Mouse (Mus musculus): ENCODE results near the gene Fgf3. TPM values are rescaled to one million over a fixed set of nuclear protein-coding genes. Genes with fewer than 3 reads are reported as not detected.

Fgf3 gene
- polyA plus RNA-seq (2012; rRNA removed) = 0.27 TPM in 1 of 2 replicates, not detected in the other

DNA sequence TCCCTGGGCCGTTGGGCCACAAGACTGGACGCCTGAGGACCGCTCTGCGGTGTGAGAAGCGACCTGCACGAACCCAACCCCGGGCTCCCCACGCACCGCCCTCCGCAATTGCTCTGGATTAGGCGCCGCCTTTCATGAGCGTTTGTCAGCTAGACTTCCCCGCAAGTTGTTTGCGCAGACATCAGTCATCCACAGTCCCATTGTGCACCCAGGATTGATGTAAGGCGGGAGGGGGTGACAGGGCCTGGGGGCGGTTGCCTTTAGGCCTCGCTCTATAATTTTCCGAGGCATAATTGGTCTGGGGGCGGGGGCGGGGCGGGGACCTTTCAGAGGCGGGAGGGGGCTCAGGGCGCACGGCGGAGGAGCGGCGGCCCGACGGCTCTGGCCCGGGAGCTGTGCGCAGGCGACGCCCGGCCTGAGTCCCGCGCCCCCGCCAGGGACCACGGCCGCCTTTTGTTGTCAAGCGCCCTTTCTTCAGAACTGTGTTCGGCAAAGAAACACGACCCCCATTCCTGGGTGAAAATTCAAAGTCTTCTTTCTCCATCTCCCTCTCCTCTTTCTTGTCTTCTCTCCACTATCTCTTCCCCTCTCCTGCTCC is at the start of gene Fgf3:
Gene Fgf3, plus strand, starts transcription at position 193 of the 598 bp plus-strand sequence.
- WGBS = 13% methylated on average over 43 of the region's 43 CpGs
- no peaks in the 10 kb centered on the region for H3K36me3 ChIP-seq (ENCODE audit: control insufficient read depth, insufficient read depth, low read length)
- H3K27me3 ChIP-seq (ENCODE audit: control insufficient read depth, insufficient read depth, low read length) = peaks cover 8% of the 10 kb centered on the region
- no peak within 1 kb of the TSS for H3K4me3 ChIP-seq (ENCODE audit: extremely low read depth, insufficient read depth, insufficient read length)
- DNase-seq (ENCODE audit: low read depth in 1 of 2, low spot score in 2 of 2) = no peak
- TF ChIP-seq POLR2A (IDR thresholded peaks at IDR 0.05; ENCODE audit: low read depth, low read length) = no peak
- TF ChIP-seq CTCF (IDR thresholded peaks at IDR 0.05; ENCODE audit: extremely low read depth, insufficient read depth, insufficient read length, insufficient replicate concordance) = no peak
- H3K4me1 ChIP-seq (ENCODE audit: control insufficient read depth, insufficient read depth, insufficient read length) = no peaks in the 10 kb centered on the region
- no peak within 1 kb of the TSS for H3K27ac ChIP-seq (ENCODE audit: insufficient read depth, low read length)

DNA sequence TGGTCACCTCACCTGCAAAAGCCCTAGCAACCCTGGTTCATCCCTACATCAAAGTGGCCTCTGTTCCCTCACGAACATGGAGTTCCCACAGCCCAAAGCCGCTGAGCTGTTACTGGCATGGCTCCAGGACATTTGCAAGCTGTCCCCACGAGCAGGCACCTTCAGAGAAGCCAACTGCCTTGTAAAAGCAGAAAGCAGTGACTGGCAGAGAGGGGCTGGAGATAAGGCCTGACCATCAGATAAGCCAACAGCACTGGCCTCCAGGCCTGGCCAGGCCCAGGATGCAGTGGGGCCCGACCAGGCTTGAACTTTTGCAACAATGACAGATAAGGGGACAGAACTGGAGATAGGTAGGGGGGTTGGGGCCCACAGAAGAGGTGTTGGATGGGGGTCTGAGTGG is 49.3 kb upstream of the Fgf3 start:
- Histone ChIP-seq H3K4me1 (ENCODE audit: control insufficient read depth, insufficient read depth, insufficient read length) (no peaks in the 10 kb centered on the region), H3K36me3 (ENCODE audit: control insufficient read depth, insufficient read depth, low read length) (no peaks in the 10 kb centered on the region), H3K4me3 (ENCODE audit: extremely low read depth, insufficient read depth, insufficient read length) (no peak overlapping the region), H3K27me3 (ENCODE audit: control insufficient read depth, insufficient read depth, low read length) (no peaks in the 10 kb centered on the region), H3K27ac (ENCODE audit: insufficient read depth, low read length) (no peak overlapping the region)
- DNase-seq (ENCODE audit: low read depth in 1 of 2, low spot score in 2 of 2) = no peak
- WGBS = 35% methylated on average over 4 of the region's 4 CpGs
- TF ChIP-seq POLR2A (IDR thresholded peaks at IDR 0.05; ENCODE audit: low read depth, low read length) (no peak), CTCF (IDR thresholded peaks at IDR 0.05; ENCODE audit: extremely low read depth, insufficient read depth, insufficient read length, insufficient replicate concordance) (no peak)

DNA sequence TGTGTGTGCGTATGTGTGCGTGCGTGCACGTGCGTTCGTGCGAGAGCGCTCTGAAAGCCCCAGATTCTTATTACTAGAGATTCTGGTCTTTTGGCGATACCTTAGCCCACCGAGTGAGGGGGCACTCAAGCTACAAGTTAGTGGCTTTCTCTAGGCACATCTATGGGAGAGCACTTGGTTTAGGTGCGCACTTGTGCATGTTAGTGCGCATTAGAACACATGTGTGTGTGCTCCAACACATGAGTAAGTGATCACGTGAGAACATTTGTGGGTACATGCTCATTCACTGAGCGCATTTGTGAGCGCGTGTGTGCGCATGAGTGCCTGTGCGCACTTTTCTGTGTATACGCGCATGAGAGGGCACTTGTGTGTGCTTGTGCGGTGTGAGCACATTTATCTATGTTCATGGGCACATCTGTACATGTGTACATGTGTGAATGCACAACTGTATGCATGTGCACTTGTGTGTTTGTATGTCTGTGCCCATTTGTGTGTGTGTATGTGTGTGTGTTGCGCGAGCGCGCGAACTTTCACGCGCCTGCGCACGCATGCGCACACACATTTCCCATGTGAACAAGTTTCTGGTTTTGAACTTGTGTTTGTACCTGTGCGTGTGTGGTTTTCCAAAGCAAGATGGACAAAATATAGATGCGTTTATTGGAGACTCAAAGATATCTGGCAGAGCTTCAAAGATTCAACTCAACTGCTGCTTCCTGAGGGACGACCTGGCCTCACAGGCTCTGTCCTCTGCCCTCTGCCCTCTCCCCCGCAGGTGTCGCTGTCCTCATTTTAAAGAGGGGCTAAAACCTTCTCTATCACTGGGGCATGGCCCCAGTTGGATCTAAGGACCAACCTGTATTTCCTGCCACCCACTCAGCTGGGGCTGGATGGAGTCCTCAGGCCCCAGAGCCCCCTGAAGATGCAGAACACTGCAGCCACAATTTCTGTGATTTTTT is 48.0 kb upstream of the Fgf3 start:
- no peaks in the 10 kb centered on the region for H3K4me1 ChIP-seq (ENCODE audit: control insufficient read depth, insufficient read depth, insufficient read length)
- WGBS = 66% methylated on average over 36 of the region's 36 CpGs
- TF ChIP-seq POLR2A (IDR thresholded peaks at IDR 0.05; ENCODE audit: low read depth, low read length) = no peak
- H3K36me3 ChIP-seq (ENCODE audit: control insufficient read depth, insufficient read depth, low read length) = no peaks in the 10 kb centered on the region
- H3K27ac ChIP-seq (ENCODE audit: insufficient read depth, low read length) = no peak overlapping the region
- H3K4me3 ChIP-seq (ENCODE audit: extremely low read depth, insufficient read depth, insufficient read length) = no peak overlapping the region
- no peaks in the 10 kb centered on the region for H3K27me3 ChIP-seq (ENCODE audit: control insufficient read depth, insufficient read depth, low read length)
- DNase-seq (ENCODE audit: low read depth in 1 of 2, low spot score in 2 of 2) = no peak

DNA sequence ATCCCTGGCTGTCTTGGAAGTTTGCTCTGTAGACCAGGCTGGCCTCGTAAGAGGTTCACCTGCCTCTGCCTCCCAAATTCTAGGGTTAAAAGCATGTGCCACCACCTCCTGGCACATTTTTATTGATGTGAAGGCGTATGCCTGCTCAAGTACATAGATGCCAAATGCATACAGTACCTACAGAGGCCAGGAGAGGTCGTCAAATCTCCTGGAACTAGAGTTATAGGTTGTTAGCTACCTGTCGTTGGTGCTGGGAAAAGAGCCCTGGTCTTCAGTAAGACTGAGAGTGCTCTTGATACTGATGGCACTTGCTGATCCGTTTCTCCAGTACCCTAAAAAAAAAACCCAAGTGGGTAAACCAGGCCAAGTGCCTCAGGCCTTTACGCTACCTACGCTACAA is 46.5 kb upstream of the Fgf3 start:
- 89% methylated on average over 7 of the region's 7 CpGs for WGBS
- H3K36me3 ChIP-seq (ENCODE audit: control insufficient read depth, insufficient read depth, low read length) = no peaks in the 10 kb centered on the region
- TF ChIP-seq CTCF (IDR thresholded peaks at IDR 0.05; ENCODE audit: extremely low read depth, insufficient read depth, insufficient read length, insufficient replicate concordance) (no peak), POLR2A (IDR thresholded peaks at IDR 0.05; ENCODE audit: low read depth, low read length) (no peak)
- no peak overlapping the region for H3K27ac ChIP-seq (ENCODE audit: insufficient read depth, low read length)
- H3K27me3 ChIP-seq (ENCODE audit: control insufficient read depth, insufficient read depth, low read length) = no peaks in the 10 kb centered on the region
- no peaks in the 10 kb centered on the region for H3K4me1 ChIP-seq (ENCODE audit: control insufficient read depth, insufficient read depth, insufficient read length)
- H3K4me3 ChIP-seq (ENCODE audit: extremely low read depth, insufficient read depth, insufficient read length) = no peak overlapping the region
- DNase-seq (ENCODE audit: low read depth in 1 of 2, low spot score in 2 of 2) = no peak

DNA sequence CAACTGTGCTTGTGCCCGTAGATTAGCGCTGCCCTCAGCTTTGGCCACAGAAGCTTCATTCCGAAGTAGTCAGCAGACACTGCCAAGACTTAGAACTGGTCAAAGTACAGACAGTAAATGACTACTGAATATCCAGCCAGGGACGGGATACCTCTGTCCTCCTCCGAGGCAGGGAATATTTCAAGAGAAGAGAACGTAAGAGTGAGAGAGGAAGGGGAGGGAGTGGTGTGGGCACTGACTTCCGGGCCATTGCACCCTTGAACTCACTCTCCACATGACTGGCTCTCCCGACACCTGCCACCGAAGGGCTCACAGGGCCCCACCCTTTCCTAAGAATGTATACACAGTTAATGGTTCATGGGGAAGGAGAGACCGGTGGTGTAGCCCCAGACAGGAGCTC is 44.6 kb upstream of the Fgf3 start:
- WGBS = 75% methylated on average over 10 of the region's 10 CpGs
- Histone ChIP-seq H3K4me1 (ENCODE audit: control insufficient read depth, insufficient read depth, insufficient read length) (no peaks in the 10 kb centered on the region), H3K27ac (ENCODE audit: insufficient read depth, low read length) (no peak overlapping the region), H3K27me3 (ENCODE audit: control insufficient read depth, insufficient read depth, low read length) (no peaks in the 10 kb centered on the region), H3K4me3 (ENCODE audit: extremely low read depth, insufficient read depth, insufficient read length) (no peak overlapping the region), H3K36me3 (ENCODE audit: control insufficient read depth, insufficient read depth, low read length) (no peaks in the 10 kb centered on the region)
- no peak for DNase-seq (ENCODE audit: low read depth in 1 of 2, low spot score in 2 of 2)
- TF ChIP-seq CTCF (IDR thresholded peaks at IDR 0.05; ENCODE audit: extremely low read depth, insufficient read depth, insufficient read length, insufficient replicate concordance) (no peak), POLR2A (IDR thresholded peaks at IDR 0.05; ENCODE audit: low read depth, low read length) (no peak)

DNA sequence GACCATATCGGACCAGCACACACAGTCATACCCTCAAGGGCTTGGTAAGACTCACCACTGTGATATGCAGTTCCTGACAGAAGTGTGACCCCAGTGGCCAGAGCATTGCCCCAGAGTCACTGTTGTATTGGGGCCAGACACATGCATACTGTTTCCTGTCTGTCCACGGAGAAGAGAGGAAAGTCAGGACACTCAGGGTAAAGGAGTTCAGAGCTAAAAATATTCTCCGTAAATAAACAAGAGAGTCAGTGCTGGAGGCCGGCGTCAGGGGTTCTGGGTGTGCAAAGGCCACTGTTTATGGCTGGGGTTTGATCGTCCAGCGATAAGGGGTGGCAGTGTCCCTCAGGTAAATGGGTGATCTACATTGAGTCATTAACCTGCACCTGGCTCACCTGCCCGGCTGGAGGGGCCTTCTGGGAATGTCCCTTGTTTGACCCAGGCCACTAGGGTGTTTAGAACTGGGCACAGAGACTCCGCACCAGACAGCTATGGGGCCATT is 41.9 kb upstream of the Fgf3 start:
- no peaks in the 10 kb centered on the region for H3K4me1 ChIP-seq (ENCODE audit: control insufficient read depth, insufficient read depth, insufficient read length)
- no peak for TF ChIP-seq POLR2A (IDR thresholded peaks at IDR 0.05; ENCODE audit: low read depth, low read length)
- no peak for TF ChIP-seq CTCF (IDR thresholded peaks at IDR 0.05; ENCODE audit: extremely low read depth, insufficient read depth, insufficient read length, insufficient replicate concordance)
- 79% methylated on average over 9 of the region's 9 CpGs for WGBS
- H3K27ac ChIP-seq (ENCODE audit: insufficient read depth, low read length) = no peak overlapping the region
- DNase-seq (ENCODE audit: low read depth in 1 of 2, low spot score in 2 of 2) = no peak
- H3K27me3 ChIP-seq (ENCODE audit: control insufficient read depth, insufficient read depth, low read length) = no peaks in the 10 kb centered on the region
- no peaks in the 10 kb centered on the region for H3K36me3 ChIP-seq (ENCODE audit: control insufficient read depth, insufficient read depth, low read length)
- H3K4me3 ChIP-seq (ENCODE audit: extremely low read depth, insufficient read depth, insufficient read length) = no peak overlapping the region
